Mouse (Mus musculus): ENCODE results near the gene Magi2. TPM values are rescaled to one million over a fixed set of nuclear protein-coding genes. Genes with fewer than 3 reads are reported as not detected.

The Magi2 gene
- total RNA-seq, 2 experiments from 2014 or later: 0.51 TPM; not detected in 1

GRCm38 (mm10) chr5:19907381-19907982, 680.6 kb downstream of the Magi2 start:
- ATAC-seq (replicated peaks; ENCODE audit: low FRiP score, poor library complexity, severe bottlenecking): no peak

- no peak for ATAC-seq (replicated peaks; ENCODE audit: low FRiP score, poor library complexity, severe bottlenecking)
Measured at GRCm38 (mm10) chr5:19907983-19908705, 681.3 kb downstream of the Magi2 start.

- no peak for ATAC-seq (replicated peaks; ENCODE audit: low FRiP score, poor library complexity, severe bottlenecking)
Measured at GRCm38 (mm10) chr5:19908706-19909060, 681.8 kb downstream of the Magi2 start.

GRCm38 (mm10) chr5:19909071-19909470, 682.2 kb downstream of the Magi2 start:
- no peak for ATAC-seq (replicated peaks; ENCODE audit: low FRiP score, poor library complexity, severe bottlenecking)

- ATAC-seq (replicated peaks; ENCODE audit: low FRiP score, poor library complexity, severe bottlenecking): no peak
Measured at GRCm38 (mm10) chr5:19909664-19910063, 682.8 kb downstream of the Magi2 start.

GRCm38 (mm10) chr5:19932102-19932501, 705.3 kb downstream of the Magi2 start:
- ATAC-seq (replicated peaks; ENCODE audit: low FRiP score, poor library complexity, severe bottlenecking): no peak

GRCm38 (mm10) chr5:19933190-19933589, 706.4 kb downstream of the Magi2 start:
- no peak for ATAC-seq (replicated peaks; ENCODE audit: low FRiP score, poor library complexity, severe bottlenecking)

- no peak for ATAC-seq (replicated peaks; ENCODE audit: low FRiP score, poor library complexity, severe bottlenecking)
Measured at GRCm38 (mm10) chr5:19951102-19951501, 724.3 kb downstream of the Magi2 start.

- ATAC-seq (replicated peaks; ENCODE audit: low FRiP score, poor library complexity, severe bottlenecking): no peak
Measured at GRCm38 (mm10) chr5:19964113-19964512, 737.3 kb downstream of the Magi2 start.

- no peak for ATAC-seq (replicated peaks; ENCODE audit: low FRiP score, poor library complexity, severe bottlenecking)
Measured at GRCm38 (mm10) chr5:19972736-19973135, 745.9 kb downstream of the Magi2 start.

- ATAC-seq (replicated peaks; ENCODE audit: low FRiP score, poor library complexity, severe bottlenecking): no peak
Measured at GRCm38 (mm10) chr5:19973852-19974251, 747.0 kb downstream of the Magi2 start.

GRCm38 (mm10) chr5:19981518-19981917, 754.7 kb downstream of the Magi2 start:
- no peak for ATAC-seq (replicated peaks; ENCODE audit: low FRiP score, poor library complexity, severe bottlenecking)

GRCm38 (mm10) chr5:19982031-19982430, 755.2 kb downstream of the Magi2 start:
- no peak for ATAC-seq (replicated peaks; ENCODE audit: low FRiP score, poor library complexity, severe bottlenecking)

- ATAC-seq (replicated peaks; ENCODE audit: low FRiP score, poor library complexity, severe bottlenecking): no peak
Measured at GRCm38 (mm10) chr5:19999486-19999885, 772.6 kb downstream of the Magi2 start.

GRCm38 (mm10) chr5:19999912-20000311, 773.1 kb downstream of the Magi2 start:
- no peak for ATAC-seq (replicated peaks; ENCODE audit: low FRiP score, poor library complexity, severe bottlenecking)

GRCm38 (mm10) chr5:20006616-20007015, 779.8 kb downstream of the Magi2 start:
- ATAC-seq (replicated peaks; ENCODE audit: low FRiP score, poor library complexity, severe bottlenecking): no peak

GRCm38 (mm10) chr5:20007246-20007645, 780.4 kb downstream of the Magi2 start:
- no peak for ATAC-seq (replicated peaks; ENCODE audit: low FRiP score, poor library complexity, severe bottlenecking)

- ATAC-seq (replicated peaks; ENCODE audit: low FRiP score, poor library complexity, severe bottlenecking): no peak
Measured at GRCm38 (mm10) chr5:20010210-20010609, 783.4 kb downstream of the Magi2 start.

GRCm38 (mm10) chr5:20018063-20018462, 791.2 kb downstream of the Magi2 start:
- no peak for ATAC-seq (replicated peaks; ENCODE audit: low FRiP score, poor library complexity, severe bottlenecking)

GRCm38 (mm10) chr5:20046649-20047048, 819.8 kb downstream of the Magi2 start:
- no peak for ATAC-seq (replicated peaks; ENCODE audit: low FRiP score, poor library complexity, severe bottlenecking)

- ATAC-seq (replicated peaks; ENCODE audit: low FRiP score, poor library complexity, severe bottlenecking): no peak
Measured at GRCm38 (mm10) chr5:20048386-20048785, 821.5 kb downstream of the Magi2 start.

- ATAC-seq (replicated peaks; ENCODE audit: low FRiP score, poor library complexity, severe bottlenecking): no peak
Measured at GRCm38 (mm10) chr5:20050284-20050683, 823.4 kb downstream of the Magi2 start.

Measured in erythroblast, adult 5-6 weeks (primary cell).